Mouse (Mus musculus) spleen, postnatal 4 days (tissue): Measurements from ENCODE around the gene Col1a1.
"Not testable (repeated sequence)": the region's sequence is repeated elsewhere in the genome, so short reads cannot be mapped to it uniquely, and the experiment has no call there.

Source experiments
- DNase-seq, 2 experiments: peaks; one replicate each; pipeline ENCODE4 v3.0.0; 2022; ENCODE audit warnings: low spot score in 2 of 2

Gene Col1a1

DNA sequence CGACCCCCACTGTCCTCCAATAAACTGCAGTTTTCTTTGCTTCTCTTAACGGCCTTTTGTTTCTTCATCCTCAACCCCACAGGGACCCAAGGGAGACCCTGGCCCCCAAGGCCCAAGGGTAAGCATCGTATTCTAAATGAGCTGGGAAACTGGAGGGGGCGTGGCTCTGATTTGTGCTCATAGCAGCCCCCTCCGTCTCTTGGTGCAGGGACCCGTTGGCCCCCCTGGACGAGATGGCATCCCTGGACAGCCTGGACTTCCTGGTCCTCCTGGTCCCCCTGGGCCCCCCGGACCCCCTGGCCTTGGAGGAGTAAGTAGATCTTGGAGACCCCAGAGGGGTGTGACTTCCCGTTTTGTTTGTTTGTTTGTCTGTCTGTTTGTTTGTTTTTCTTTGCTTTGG, 2.3 kb downstream of the Col1a1 start:
- DNase-seq: no peak

DNA sequence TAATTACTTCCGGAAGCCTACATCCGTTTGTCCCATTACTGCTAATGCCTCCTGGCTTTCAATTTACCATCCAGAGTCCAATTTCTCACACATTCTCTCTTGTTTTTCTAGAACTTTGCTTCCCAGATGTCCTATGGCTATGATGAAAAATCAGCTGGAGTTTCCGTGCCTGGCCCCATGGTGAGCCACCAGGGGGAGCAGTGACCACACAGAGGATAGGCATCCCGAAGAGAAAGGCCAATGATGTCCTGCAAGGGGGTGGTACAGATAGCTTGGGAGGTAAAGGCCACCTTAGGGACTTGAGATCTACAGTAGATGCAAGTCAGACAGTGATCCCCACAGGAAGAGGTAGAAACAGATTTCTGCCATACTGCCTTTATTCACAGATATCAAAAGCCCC, 3.3 kb downstream of the Col1a1 start:
- peak; percentile 50 to 84 for DNase-seq

DNA sequence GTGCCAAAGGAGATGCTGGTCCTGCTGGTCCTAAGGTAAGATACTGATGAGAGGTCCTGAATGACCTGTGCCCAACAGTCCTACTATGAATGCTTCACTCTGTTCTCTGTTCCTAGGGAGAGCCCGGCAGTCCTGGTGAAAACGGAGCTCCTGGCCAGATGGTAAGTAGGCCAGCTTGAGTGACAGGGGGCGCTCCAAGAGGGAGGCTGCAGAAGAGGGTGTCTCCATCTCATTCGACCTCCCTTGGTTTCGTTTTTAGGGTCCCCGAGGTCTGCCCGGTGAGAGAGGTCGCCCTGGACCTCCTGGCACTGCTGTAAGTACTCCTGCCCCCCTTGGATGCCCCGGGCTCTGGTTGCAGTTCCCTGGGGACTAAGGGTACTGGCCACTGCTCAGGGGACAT, 5.1 kb downstream of the Col1a1 start:
- DNase-seq: peak in 1 of 2 experiments; percentile 54

DNA sequence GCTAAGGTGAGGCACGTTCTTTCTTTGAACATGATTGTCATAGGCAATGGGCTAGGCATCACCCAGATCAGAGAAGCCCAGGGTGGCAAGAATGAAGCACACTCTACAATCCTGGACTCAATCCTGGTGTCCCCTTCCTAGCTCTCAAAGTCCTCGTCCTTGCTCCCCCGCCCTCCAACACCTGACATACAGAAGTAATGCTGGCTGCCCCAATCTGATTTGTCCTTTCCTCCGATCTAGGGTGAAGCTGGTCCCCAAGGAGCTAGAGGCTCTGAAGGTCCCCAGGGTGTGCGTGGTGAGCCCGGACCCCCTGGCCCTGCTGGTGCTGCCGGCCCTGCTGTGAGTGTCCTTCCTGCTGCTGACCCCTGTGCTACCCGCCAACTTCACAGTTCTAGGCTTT, 5.8 kb downstream of the Col1a1 start:
- peak in 1 of 2 experiments; percentile 62 for DNase-seq

DNA sequence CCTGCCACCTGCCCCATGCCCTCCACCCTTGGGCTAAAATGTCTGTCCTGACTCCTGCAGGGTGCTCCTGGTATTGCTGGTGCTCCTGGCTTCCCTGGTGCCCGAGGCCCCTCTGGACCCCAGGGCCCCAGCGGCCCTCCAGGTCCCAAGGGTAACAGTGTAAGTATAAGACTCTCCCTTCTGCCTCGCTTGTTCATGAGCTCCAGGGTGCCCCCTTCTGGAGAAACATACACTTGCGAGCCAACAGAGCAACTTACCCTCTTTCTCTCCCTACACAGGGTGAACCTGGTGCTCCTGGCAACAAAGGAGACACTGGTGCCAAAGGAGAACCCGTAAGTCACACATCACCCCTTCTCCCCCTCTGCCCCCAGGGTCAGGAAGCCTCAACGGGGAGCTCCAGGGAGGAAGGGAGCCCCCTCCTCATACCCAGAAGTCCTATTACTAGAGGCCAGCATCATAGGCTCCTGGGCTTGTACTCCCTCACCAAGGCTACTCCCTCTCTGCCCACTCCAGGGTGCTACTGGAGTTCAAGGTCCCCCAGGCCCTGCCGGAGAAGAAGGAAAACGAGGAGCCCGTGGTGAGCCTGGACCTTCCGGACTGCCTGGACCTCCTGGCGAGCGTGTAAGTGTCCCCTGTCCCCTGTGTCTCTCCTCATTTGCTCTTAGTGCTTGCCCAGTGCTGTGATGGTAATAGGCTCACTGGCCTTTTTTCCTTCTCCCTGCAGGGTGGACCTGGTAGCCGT, 6.4 kb downstream of the Col1a1 start:
- DNase-seq: peak; percentile 41 to 81

DNA sequence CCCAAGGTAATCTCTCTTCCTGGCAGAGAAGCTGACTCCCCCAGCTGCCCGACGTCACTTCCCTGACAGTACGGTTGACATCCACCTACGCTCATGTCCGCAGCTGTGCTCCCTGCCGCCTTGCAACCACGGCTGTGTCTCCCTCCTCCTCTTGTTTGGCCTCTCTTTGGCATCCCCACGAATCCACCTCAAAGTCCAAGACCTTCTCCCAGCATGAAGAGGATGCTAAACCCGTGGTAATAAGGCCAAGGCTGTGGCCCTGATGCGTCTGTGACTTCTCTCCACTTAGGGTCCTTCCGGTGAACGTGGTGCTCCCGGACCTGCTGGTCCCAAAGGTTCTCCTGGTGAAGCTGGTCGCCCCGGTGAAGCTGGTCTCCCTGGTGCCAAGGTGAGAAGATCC, 7.0 kb downstream of the Col1a1 start:
- DNase-seq: peak in 1 of 2 experiments; percentile 56

DNA sequence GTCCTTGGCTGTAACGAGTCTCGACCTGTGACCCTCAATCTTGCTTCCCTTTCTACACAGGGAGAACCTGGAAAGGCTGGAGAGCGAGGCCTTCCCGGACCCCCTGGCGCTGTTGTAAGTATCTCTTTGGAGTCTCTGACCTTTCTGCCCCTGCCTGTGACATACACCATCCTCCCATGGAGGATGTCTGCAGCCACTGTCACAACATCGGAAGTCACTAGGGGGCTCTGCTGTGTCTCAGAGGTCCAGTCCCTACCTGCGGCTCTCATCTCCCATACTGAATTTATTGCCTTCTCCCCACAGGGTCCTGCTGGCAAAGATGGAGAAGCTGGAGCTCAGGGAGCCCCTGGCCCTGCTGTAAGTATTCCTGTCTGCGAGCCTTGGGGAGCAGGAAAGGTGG, 8.3 kb downstream of the Col1a1 start:
- peak in 1 of 2 experiments; percentile 59 for DNase-seq

DNA sequence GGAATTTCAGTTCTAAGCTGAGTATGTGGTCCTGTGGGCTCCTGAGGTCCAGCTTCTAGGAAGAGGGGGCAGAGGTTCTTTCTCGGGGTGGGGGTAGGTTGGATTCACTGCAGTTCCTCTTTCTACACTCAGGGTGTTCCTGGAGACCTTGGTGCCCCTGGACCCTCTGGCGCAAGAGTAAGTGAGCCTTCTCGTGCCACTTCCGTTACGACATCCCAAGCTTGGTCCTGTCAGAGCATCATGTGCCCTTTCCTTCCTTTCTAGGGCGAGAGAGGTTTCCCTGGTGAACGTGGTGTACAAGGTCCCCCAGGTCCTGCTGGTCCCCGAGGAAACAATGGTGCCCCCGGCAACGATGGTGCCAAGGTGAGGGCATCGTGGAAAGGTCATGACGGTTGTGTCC, 9.2 kb downstream of the Col1a1 start:
- DNase-seq: no peak

DNA sequence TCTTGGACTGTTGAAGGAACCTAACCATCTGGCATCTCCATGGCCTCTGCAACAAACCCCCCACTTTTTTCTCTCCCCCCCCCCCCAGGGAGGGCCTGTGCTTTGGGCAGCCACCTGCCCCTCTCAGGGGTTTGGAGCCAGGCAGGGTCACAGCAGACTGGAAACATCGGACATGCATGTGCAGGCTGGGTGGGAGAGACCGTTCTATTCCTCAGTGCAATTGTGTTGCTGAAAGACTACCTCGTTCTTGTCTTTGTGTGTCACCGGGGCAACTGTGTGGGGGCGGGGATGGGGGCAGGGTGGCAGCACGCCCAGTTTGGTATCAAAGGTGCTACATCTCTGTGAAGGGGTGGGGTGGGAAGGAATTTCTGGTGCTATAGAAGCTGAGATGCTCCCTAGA, 16.1 kb downstream of the Col1a1 start:
- DNase-seq: no peak

DNA sequence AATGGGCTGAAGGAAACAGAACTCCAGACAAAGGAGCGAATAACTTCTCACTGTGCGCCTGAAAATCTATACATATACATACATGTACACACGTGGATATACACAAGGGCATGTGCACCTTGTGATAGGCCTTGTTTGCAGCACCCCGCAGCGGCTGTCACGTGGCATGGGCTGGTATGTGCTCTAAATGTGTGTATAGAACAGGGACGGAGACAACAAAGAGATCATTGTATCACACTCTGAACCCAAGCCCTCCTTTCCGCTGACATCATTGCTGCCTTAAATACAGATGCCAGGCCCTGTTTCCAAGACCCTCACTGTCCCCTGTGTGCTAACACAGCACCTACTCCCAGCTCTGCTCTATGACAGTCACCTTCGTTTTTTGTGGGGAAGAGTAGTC, 19.1 kb downstream of the Col1a1 start:
- DNase-seq: no peak

DNA sequence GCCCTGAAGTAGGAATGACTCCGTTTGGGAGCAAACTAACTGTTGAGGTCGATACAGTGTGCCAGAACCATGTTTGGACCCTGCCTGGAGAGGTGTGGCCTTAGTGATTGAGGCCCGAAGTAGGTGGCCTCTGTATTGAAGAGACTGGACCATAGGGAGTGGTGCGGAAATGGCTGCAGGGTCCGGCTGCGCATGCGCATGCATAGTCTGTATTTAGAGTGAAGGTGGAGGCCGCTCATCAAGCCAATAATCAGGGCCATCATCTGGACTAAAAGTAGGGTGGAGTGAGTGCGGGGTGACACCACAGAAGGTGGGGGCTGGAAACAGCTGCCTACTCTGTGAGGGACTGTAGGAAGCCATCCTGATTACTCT, 21.7 kb downstream of the Col1a1 start:
- no peak for DNase-seq

DNA sequence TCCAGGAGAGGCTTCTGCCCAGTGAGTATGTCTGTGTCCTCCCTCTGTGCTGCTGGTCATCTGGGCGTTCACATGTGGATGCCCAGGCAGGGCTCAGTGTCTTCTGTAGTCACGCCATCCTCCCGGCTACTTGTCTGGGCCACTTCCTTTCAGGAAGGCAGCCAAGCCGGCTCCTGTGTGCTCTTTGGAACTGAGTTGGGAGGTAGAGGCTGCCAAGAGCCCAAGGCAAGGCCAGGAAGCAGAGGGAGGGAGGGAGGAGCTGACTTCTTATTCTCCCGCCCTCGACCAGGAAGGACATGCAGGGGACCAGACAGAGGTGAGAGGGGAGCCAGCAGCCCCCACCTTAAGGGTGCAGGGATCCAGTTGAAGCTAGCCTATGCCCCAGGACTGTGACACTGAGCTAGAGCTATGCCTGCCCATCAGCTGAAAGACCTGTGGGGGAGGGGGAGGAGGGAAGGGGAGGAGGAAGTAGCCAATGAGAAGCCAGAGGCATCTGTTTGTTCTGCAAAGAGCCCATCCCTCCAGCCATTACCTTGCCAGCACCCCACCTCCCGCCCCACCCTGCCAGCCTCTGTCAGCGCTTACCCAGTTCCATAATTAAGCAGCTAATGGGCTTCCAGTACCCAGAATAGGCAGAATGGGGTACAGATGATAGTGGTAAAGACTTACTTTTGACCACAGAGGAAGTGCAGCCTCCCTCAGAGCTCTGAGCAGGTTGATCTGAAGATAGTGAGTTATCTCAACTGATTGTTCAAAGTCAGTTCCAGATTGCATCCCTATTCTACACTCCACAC, 22.2 kb downstream of the Col1a1 start:
- no peak for DNase-seq

DNA sequence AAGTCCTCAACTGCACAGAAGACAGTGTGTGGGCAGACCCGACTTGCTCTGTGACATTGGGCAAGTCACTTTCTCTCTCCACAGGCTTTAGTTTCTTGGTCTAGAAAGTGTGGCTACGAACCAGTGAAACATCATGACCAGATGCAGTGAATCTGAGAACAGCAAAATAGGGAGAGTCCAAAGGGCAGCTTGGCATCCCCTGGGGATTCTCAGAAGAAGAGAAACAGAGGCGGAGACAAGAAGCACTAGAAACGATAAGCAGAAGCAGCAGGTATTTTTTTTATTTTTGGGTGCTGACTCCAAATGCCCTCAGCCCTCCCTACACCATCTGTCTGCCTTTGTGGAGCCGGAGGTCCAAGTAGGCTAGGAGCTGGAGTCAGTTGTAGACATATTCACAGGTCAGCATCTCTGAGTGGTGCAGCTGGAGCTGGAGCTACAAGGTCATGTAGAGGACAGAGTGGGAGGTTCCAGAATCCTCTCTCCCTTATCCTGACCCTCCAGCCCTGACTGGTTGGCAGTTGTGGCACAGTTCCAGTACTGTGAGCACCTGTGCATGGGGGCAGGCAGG, 26.6 kb downstream of the Col1a1 start:
- DNase-seq: no peak

DNA sequence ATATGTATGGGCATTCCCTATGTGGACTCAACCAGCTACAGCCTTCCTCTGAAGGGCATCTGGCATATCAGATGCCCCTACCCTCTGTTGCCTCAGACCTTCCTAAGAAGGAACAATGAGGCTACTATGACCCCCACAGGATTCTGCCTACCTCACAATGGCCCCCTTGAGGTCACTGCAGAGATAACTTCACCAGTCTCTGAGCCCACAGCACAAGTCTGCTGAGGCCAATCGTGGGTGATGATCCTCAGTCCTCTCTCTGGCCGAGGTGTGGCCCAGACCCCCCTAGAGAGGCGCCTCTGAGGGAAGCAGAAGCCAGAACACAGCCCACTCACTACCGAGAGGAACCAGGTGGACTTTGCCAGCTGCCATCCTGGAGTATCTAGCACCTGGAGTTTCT, 31.4 kb downstream of the Col1a1 start, which contains the start of gene Hils1:
Gene Hils1, plus strand, starts transcription at position 175 of the 400 bp plus-strand sequence.
- DNase-seq: no peak

DNA sequence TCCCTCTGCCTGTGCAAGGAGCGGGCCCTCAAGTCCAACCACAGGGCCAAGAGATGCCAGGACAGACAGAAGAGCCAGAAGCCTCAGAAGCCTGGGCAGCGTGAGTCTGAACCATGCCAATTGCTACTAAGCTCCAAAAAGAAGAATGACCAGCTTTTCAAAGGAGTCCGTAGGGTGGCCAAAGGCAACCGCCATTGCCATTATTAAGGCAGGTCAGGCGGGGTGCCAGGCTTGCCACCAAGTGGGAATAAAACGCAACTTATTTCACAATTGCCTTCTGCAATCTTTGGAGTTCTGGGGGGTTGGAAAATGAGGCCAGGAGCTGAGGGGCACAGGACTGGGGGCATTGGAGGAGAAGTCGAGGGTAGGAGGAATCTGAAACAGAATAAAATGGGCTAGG, 32.2 kb downstream of the Col1a1 start:
- DNase-seq: no peak

DNA sequence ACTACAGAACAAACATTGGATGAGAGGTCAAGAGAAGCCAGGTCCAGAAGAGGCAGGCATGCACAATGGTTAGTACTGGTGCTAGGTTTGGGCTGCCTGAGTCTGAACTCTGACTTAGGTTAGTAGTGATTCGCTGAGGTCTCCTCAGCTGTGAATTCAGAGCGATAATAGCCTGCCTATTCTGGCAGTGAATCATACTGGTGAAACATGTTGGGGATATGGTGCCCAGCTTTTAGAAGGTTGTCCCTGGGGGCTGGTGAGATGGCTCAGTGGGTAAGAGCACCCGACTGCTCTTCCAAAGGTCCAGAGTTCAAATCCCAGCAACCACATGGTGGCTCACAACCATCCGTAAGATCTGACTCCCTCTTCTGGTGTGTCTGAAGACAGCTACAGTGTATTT, 33.7 kb downstream of the Col1a1 start:
- DNase-seq: not testable (repeated sequence)

DNA sequence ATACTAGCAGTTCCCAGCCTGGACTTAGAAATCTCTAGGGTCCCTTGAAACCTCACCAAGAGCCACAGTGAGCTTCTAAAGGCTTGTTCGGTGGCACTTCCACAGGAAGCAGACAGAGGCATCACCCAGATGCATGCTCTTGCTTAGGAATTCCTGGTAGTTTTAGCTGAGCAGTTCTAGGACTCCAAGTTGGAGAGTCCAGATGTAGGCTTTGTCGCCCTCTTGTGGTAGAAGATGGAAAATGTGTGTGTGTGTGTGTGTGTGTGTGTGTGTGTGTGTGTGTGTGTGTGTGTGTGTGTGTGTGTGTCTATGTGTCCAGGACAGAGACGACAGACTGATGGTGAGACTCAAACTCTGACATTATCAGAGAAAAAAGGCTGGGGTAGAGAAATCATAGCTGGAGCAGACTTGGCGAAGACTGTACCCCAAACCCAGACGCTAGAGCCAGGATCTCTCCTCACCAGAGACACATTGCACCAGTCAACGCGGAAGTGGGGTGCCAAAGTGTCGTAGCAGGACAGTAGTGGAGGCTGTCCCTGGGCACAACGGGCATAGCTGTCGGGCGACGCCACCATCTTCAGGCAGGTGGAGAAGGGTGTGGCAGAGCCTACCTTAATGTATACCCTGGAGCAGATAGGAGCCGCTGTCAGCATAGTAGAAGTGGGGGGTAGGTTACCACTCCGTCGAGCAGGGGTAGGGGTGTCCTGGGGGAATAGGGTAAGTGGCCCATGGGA, 34.4 kb downstream of the Col1a1 start:
- peak; percentile 55 to 82 for DNase-seq

DNA sequence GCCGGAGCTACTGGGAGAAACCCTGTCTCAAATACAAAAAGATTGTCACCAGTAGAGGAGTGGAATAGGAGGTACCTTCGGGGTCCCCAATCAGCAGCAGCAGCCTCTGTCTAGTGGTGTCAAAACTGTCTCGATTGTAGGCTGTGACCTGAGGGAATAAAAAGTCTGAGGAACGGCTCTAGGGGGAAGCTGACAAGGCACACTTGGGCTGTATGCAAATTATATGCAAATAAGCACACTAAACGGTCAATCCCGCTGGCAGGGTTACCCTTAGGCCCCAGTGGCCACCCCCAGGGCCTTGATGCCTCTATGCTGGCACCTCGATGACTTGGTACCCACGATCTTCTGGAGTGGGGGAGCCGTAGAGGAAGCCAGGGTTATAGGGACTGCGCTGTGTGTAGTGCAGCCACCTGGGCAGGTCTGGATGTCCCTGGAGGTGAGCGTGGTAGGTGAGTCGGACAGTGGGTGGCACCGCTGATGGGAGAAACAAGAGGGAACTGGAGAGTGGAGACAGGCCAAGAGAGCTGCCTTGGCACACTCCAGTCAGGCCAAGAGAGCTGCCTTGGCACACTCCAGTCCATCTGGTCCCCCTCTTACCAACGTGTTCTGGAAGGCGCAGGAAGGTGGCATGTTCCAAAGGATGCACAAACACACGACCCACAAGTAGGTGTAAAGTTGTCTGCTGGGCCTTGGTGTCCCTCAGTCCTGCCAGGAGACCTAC, 36.0 kb downstream of the Col1a1 start:
- no peak for DNase-seq

DNA sequence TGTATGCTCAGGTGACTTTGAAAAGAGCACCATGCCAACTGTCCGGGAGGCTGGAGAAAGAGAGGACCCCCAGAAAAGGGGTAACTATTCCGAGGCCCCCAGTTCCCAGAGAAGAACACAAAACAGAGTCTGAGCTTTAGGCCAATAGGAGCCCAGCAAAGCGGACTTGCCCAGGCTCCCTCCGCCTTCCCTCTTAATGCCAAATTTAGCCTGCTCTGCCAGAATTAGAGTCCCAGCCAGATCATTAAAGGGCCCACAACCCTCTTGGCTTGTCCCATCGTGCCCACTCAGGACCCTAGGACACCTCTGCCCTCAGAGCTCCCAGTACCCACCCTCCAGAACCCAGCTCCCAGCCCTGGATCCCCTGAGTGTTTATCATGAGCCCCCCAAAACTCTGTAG, 36.9 kb downstream of the Col1a1 start:
- DNase-seq: no peak

DNA sequence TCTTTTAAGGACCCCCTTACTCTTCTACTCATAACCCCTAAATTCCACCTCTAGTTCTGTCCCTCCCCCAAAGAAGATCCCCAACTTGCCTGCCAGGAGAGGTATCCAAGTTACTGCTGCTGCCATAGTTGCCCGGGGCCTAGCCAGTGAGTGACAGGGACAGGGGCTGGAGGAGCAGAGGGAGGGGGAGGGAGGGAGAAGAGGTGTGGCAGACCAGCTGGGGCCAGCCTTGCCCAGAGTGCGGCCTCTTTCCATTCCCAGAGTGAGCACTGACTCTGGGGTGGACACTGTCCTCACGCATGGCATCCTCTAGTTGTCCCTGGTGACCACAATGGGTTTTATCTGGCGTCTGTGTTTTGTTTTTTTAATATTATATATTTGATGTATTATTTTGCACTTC, 37.3 kb downstream of the Col1a1 start:
- no peak for DNase-seq

DNA sequence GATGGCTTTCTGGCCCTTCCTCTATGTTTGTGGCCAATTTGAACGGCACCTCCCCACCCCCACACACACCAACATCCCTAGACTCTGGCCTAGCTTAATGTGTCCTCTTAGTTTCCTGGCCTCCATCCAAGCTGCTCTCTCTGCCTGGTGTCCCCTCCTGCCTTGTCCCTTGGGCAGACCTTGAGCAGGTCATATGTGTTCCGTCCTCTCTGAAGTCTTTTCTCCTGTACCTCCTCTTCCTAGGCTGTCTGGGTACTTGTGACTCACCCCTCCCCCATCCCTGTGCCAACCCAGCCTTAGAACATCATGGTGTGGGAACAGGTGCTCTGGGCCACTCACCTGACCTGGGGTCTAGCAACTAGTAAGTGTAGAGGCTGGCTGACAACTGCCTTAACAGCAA, 38.9 kb downstream of the Col1a1 start:
- DNase-seq: no peak

DNA sequence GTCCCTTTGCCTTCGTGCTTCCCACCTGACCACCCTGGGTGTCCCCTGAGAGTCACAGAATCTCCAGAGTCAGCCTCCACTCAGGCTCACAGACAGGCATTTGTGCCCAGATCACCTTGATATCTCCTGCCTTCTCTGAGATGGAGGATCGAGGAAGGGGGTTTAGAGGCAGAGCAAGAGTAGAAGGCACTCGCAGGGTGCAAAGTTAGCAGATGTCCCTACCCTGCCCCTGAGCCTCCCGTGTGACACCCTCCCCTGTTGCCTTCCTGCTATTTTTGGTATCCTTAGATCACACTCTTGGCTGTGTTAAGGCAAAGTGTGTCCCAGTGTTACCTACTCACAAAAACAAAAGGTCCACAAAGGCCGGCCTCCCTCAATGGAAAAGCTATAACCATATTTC, 40.2 kb downstream of the Col1a1 start, which contains the start of gene Sgca:
Gene Sgca, minus strand, starts transcription at position 129 of the 400 bp plus-strand sequence.
- no peak for DNase-seq
